Mouse (Mus musculus): ENCODE measurements at regions not wholly inside any gene's neighbourhood (a gene's known extent, or its start where the extent isn't known, plus 50 kb on each side); places are given as distances from the start of the nearest gene placed in this dataset.

DNA sequence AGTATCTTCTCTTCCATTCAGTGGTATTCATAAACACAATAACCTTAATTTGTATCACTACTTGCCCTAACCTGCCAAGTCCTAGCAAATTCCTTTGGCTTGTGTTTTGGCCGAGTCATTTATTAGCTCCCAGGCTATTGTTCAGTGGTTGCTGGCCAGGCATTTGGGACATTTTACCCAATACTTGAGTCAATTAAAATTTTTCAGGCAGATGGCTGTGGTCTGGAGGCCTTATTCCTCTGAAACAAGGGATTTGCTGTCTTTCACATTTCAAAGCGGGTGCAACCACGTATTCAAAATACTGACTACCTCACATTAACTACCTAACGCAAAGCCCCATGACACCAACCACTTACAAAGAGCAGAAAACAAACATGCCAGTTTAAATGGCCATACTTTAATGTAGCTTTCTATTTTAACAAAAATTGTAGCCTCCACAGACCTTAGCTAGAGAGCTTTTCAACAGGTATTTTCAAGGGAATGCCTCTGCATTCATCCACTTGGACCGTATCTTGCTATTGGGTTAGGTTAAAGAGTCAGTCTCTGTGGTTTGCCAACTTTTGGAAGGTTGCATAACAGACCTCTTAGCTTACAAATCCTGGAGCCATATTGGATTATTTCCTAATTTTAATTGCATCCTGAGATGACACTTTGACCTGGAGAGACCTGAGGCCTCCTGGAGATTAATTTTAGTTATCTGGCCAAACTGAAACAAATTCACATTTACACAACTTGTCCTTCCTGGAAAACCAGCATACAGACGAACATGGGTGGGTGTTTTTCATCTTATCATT, 224.7 kb upstream of the Fam241a start:
- no peak for DNase-seq (ENCODE audit: low spot score)

GRCm38 (mm10) chr3:128113209-128113608, 217.1 kb upstream of the Fam241a start:
- no peak for DNase-seq (ENCODE audit: low spot score)

DNA sequence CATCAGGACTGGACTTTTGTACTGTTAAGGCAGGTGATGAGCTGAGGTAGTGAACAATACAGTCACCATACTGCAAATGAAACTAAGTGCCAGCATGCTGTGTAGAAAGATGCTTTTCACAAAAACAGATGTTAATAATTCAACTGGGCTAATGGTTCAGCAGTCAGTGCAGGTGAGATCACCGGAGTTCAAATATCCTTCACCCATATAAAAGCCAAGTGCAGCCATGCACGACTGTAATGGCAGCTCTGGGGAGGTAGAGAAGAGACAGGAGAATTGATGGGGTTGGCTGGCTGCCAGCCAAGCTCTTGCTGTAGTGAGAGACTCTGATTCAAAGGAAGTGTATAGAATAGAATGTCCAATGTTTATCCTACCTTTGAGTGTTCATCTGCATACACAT, 214.3 kb upstream of the Fam241a start:
- no peak for DNase-seq (ENCODE audit: low spot score)

GRCm38 (mm10) chr3:128104516-128104915, 208.4 kb upstream of the Fam241a start:
- DNase-seq (ENCODE audit: low spot score), result no peak

DNA sequence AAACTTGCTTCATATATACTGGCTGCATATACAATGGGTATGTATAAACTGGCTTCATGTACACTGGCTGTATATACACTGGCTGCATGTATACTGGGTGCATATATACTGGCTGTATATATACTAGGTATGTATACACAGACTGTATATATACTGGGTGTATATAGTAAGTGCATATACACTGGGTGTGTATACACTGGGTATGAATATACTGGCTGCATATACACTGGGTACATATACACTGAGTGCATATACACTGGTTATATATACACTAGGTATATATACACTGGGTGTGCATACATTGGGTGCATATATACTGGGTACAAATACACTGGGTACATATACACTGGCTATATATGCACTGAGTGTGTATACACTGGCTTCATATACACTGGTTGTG, 196.9 kb upstream of the Fam241a start:
- DNase-seq (ENCODE audit: low spot score), result no peak

DNA sequence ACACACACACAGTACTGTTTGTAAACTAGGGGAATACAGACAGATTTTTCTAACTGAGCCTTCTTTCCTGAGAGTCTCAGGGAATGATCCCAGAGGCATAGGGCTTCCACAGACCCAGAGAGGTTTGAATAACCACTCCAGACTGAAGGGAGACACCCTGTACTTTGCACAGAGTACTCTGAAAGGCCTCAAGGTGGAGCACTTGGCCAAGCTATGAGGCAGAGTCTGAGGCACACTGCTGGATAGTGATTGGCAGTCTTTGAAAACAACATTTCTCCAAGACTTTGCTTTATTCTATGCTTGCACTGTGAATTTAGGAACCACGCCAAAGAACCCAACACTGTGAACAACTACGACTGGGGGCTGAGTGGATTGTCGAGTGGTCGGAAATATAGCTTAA, 192.1 kb upstream of the Fam241a start:
- DNase-seq (ENCODE audit: low spot score), result peak; percentile 33

- no peak for DNase-seq (ENCODE audit: low spot score)
Observed at GRCm38 (mm10) chr3:128087163-128087562, 191.0 kb upstream of the Fam241a start.

DNA sequence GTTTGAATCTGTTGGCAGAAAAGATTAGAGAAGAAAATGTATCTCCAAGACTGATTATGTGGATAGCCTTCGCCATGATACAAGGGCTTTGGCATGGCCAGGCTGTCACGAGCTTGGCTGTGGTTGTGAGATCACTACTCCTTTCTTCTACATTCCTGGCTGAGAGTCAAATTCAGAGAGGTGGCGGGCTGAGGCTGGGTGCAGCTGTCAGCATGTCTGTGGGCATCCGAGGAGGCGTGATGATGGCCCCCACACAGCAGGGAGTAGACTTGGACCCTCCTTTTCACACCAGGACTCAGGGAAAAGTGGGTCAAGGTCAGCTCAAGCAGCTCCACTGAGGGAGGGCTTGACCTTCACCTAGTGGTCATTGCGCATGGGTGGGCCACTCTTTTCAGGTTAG, 186.3 kb upstream of the Fam241a start:
- DNase-seq (ENCODE audit: low spot score), result no peak

DNA sequence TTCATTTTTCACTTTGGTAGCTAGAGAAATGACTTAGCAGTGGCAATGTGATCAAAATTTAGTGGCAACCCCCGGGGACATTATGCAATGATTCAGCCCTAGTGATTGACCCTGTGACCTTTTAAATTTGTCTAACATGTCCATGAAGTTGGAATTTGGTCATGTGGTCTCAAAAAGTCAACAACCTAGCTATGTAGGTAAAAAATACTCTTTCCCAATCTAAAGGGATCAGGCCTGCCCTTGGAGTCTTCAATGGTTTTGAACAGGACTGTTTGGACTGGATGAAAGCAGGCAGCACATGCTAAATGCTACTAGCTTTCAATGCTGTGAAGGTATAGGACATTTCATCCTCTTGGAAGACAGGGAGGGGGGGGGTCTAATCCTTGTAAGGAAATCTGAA, 185.3 kb upstream of the Fam241a start:
- DNase-seq (ENCODE audit: low spot score), result no peak

DNA sequence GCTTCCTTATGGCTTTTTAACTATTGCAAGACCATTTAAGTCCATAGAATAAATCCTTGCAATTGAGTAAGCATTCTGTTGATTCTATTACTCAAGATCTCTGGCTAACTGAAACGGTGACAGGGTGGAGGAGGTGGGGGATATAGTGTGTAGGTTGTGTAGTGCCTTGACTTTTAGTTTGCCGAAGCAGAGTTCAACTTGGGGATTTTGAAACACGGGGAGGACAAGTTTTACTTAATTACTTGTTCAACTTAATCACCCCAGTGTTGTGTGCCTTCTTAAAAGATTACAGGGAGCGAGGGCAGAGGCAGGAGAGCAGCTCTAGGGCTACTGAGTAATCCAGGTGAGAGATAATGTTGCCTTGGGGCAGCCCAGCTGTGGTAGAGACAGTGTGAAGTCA, 171.7 kb upstream of the Fam241a start:
- no peak for DNase-seq (ENCODE audit: low spot score)

GRCm38 (mm10) chr3:128054031-128054430, 157.9 kb upstream of the Fam241a start:
- DNase-seq (ENCODE audit: low spot score), result no peak

DNA sequence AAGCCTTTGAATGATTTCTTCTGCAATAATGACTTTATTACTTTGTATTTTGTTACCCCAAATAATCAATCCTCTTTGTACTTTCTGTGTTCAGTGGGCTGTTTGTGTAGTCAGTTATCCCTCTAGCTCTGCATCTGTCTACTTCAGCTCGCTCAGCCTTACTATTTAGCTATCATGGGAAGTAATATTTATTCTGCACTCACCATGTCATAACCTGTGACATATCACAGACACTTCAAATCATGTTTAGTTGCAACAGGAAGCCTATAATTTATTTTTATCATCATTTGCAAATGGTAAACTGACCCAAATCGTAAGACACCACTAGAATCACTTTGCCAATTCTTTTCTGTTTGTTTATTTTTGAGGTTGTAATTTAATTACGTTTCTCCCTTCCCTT, 147.6 kb upstream of the Fam241a start:
- no peak for DNase-seq (ENCODE audit: low spot score)

DNA sequence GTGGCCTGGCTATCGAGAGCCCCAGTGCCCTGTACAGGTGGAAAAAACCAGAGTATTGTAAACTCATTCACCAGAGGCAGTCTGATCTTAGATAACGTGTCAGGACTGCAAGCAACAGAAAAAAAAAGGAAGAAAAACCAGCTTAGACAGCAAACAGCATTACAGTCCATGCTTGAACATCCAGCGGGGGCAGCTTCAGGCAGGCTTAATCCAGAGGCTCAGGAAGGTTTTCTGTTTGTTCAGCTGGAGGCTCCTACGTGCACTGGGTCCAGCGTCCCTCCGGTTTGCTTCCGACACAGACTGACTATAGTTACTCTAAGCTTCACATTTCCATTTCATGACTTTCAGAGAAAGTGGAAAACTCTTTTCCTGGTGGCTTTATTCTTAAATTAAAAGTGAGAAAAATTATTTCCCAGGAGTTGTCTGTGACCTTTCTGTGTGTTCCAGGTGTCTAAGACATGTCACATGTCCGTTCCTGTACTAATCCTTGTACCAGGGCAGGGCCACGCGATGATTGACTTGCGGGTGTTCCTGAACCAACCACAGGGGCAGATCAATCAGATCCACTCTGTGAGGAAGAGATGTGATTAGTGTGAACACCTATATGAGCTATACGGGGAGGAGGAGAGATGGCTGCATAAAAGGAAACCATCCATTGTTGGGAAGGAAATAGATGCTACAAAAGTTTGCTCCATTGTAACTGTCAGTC, 144.4 kb upstream of the Fam241a start:
- DNase-seq (ENCODE audit: low spot score), result peak; percentile 9

DNA sequence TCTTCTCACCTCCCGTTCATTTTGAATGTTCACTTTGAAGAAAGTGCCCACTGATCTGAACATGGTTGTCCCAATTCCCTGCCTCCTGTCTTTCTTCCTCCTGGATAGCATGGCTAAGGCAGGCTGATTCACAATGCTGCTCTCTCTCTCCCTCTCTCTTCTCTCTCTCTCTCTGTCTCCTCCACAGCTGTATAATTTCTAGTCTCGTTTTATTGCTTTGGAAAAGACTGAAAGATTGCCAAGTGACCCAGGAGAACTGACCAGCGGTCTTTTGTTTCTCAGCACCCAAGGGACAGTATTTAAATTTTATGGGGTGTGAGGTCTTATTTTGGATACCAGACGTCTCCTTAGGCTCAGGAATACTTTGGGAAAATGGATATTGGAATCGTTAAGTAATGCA, 143.1 kb upstream of the Fam241a start:
- DNase-seq (ENCODE audit: low spot score), result no peak

GRCm38 (mm10) chr3:128036538-128036937, 140.4 kb upstream of the Fam241a start:
- no peak for DNase-seq (ENCODE audit: low spot score)

- no peak for DNase-seq (ENCODE audit: low spot score)
Observed at GRCm38 (mm10) chr3:128030352-128030751, 134.2 kb upstream of the Fam241a start.

GRCm38 (mm10) chr3:128029565-128029915, 133.4 kb upstream of the Fam241a start:
- no peak for DNase-seq (ENCODE audit: low spot score)

- DNase-seq (ENCODE audit: low spot score), result no peak
Observed at GRCm38 (mm10) chr3:128028856-128029564, 132.9 kb upstream of the Fam241a start.

DNA sequence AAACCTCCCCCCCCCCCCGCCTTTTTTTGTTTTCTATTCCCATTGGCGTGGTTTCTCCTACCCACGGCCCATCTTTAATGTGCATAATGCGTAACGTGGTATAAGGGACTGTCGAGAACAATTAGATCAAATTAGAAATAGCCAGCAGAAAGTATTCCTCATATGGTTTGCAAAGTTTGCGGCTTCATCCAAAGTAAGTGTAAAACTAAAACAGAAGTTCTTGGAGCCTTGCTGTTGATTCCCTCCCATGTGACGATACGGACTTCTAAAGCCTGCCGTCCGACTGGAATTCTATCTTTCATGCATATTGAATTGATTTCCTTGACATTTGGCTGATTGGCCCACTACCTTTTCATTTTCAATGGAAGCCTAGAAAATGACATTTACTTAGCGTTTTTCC, 128.7 kb upstream of the Fam241a start:
- DNase-seq (ENCODE audit: low spot score), result no peak

- DNase-seq (ENCODE audit: low spot score), result no peak
Observed at GRCm38 (mm10) chr3:128014909-128015308, 118.8 kb upstream of the Fam241a start.

DNA sequence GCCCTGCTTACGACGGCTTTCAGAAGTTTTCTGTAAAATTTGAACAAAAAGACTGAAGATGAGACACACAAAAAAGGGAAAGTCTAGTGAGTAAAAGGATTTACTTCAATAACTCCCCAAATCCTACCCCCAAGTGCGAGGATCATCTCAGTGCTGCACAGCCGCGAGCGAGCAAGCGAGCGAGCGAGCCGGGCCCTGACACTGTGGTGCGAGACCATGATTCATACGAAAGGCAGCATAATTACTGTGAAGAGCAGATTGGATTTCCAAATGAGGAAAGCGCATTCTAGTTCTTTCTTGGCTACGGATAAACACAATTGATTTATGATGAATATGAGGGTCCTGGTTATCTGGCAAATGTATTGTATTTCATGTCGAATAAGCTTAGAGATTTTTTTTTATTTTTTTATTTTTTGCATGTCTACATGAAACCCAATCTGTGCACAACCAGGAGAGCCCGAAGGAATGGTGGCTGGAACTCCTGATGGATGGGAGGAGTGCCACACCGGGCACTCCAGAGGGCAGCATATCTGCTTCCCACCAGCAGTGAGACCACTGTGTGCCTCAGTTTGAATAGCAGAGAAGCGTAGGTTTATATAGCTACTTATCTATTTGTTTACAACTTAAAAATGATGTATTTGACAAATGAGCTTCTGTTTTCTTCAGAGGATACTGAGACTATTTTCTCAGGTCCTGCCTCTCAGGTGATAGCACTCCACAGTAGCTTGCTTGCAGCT, 106.9 kb upstream of the Fam241a start:
- no peak for DNase-seq (ENCODE audit: low spot score)

- peak; percentile 43 for DNase-seq (ENCODE audit: low spot score)
Observed at GRCm38 (mm10) chr3:128001924-128002501, 105.9 kb upstream of the Fam241a start.
